Mouse (Mus musculus) embryonic stem cell, embryonic (primary cell): Measurements from ENCODE around the gene Mybpc2.

ENCODE experiments used
- CTCF ChIA-PET, 4 experiments: fragments of 300-600 bp in 2 of 4; fragments of 350-600 bp in 2 of 4; sonication (Branson Sonifier 250); formaldehyde crosslinking; loops; one replicate each; lab custom pipeline; 2022; ENCODE audit warnings: inconsistent platforms in 2 of 4; lab: Charles Lee
- POLR2A ChIA-PET, 4 experiments: fragments of 300-600 bp in 2 of 4; fragments of 350-600 bp in 2 of 4; sonication (Branson Sonifier 250); formaldehyde crosslinking; loops; one replicate each; lab custom pipeline; 2022; ENCODE audit warnings: antibody characterized with exemption in 4 of 4, inconsistent platforms in 1 of 4; lab: Charles Lee

The Mybpc2 gene

DNA sequence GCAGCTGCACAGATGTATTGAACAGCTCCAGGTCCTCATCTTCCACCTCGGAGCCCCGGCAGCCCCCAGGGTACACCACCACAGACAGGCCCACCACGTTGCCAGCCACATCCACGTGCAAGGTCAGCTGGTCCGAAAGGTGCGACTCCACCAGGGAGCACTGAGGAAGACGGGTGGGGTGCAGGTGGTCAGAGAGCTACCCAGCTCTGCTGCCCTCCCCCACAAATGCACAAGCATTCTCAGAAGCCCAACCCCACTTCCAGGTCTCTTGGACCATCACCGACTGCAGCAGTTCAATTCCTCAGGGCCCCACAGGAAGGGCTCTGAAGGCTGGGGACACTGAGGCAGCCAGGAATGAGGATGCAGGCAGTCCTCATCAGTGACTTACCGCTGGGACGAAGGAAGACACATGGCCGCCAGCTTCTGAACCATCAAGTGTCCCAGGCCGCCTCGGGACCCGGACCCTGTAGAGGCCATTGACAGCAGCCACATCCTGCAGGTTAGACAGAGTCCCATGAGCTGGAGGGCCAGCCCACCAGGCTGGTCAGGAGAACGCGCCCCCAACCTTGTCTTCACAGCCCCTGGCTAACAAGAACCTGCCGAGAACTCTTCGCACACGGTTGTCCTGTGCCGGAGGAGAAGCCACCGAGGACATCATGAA, 32.2 kb downstream of the Mybpc2 start:
- POLR2A ChIA-PET = interaction anchor here in 2 of 4 experiments (0.6 to 1.3 kb wide), 6 partner anchors 21 to 142 kb away, joined by 3 read pairs; no protein-coding TSS in a partner anchor
- CTCF ChIA-PET = interaction anchor here in 3 of 4 experiments (1.0 to 2.4 kb wide), 4 partner anchors 7 to 141 kb away, joined by 3 to 5 read pairs (median 3); no protein-coding TSS in a partner anchor

DNA sequence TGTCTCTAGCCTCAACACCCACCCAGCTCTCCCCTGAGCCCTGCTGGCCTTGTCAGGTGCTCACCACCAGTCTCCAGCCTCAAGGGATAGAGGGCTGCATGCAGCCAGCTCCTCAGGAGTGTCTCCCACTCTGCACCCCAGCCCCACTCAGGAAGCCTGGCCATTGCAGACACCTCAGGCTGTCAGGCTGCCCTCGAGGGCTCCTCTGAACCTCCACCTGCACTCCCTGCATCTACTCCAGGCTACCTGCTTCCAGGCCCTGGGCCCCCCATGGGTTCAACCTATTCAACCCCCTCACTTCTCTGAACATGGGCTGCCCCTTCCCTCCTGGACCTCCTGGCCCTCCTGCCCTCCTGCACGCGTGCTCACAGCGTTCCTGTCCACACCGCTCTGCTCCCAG, 33.1 kb downstream of the Mybpc2 start:
- POLR2A ChIA-PET = interaction anchor here in 3 of 4 experiments (0.6 to 1.3 kb wide), 4 partner anchors 23 to 245 kb away, joined by 3 read pairs; partner anchors contain the start of genes 1700028J19Rik (in 1 of the 3) and 2410002F23Rik (in 1 of the 3)
- CTCF ChIA-PET = interaction anchor here in 2 of 4 experiments (0.5 to 2.4 kb wide), 2 partner anchors 27 to 123 kb away, joined by 5 to 15 read pairs; no protein-coding TSS in a partner anchor

DNA sequence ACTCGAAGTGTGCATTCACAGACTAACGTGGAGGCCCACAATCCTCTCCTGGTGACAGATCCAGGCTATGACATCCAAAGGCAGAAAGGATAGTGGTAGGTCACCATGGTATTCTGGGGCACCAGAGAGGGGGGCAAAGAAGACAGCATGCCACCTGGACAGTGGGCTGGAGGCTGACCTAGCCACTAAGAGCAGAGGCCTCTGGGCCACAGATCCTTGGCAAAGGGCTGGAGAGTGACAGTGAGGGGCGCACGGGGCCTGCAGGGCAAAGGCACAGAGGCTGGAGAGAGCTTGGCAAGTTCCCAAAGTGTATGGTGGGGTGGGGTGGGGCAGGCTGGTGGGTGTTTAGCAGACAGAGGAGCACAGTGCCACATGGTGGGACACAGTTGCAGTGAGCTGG, 34.2 kb downstream of the Mybpc2 start:
- ChIA-PET POLR2A (interaction anchor here in 1 of 4 experiments (0.7 kb wide), 1 partner anchor 739 kb away, joined by 3 read pairs; no protein-coding TSS in a partner anchor), CTCF (interaction anchor here in 2 of 4 experiments (0.6 to 2.4 kb wide), 2 partner anchors 28 to 32 kb away, joined by 3 to 5 read pairs; no protein-coding TSS in a partner anchor)

DNA sequence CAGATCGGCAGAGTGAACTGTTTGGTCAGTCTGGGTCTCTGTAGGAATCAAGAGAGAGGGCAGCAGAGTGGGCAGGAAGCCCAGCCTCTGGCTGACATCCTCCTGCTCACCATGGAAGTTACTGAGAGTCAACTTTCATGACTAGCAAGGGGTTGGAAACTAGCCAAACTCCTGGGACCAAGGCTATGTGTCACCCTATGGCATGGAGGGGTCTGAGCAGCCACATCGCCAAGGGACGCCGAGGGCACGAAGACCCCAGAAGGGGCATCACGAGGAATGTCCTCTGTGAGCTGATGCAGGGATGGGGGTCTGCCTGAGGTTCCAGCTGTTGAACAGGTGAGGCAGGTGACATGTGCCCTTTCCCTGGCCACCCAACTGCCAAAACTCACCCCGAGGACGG, 35.9 kb downstream of the Mybpc2 start:
- ChIA-PET POLR2A (interaction anchor here in 2 of 4 experiments (1.6 to 5.3 kb wide), 4 partner anchors 8 to 20 kb away, joined by 4 to 100 read pairs (median 50); partner anchors contain the start of genes Emc10 (in 2 of the 2), Fam71e1 (in 2 of the 2) and Josd2 (in 1 of the 2)), CTCF (interaction anchor here in 1 of 4 experiments (0.9 kb wide), 1 partner anchor 150 kb away, joined by 3 read pairs; no protein-coding TSS in a partner anchor)

DNA sequence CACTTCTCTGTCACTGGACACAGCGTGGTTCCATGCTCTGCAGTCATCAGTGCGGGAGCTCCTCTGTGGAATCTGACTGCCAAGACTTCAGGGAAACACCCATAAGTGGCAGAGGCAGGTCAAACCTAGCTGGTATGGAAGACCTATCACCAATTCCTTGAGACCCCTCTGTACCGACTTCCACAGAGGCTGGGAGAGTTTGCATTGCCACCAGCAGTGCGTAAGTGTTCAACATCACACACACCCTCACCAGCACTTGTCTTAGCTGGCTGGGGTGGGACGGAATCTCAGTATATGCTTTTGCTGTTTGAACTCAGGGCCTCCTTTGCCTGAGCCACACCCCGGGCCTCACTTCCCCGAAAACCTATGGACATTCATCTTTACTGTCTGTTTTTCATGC, 36.5 kb downstream of the Mybpc2 start:
- ChIA-PET POLR2A (interaction anchor here in 2 of 4 experiments (1.0 to 5.3 kb wide), 7 partner anchors 8 to 183 kb away, joined by 3 to 100 read pairs (median 5); partner anchors contain the start of genes Emc10 (in 2 of the 2), Fam71e1 (in 2 of the 2) and Josd2 (in 1 of the 2)), CTCF (interaction anchor here in 1 of 4 experiments (3.5 kb wide), 1 partner anchor 9 kb away, joined by 23 read pairs; the partner anchor contains the start of genes Emc10 and Fam71e1)

DNA sequence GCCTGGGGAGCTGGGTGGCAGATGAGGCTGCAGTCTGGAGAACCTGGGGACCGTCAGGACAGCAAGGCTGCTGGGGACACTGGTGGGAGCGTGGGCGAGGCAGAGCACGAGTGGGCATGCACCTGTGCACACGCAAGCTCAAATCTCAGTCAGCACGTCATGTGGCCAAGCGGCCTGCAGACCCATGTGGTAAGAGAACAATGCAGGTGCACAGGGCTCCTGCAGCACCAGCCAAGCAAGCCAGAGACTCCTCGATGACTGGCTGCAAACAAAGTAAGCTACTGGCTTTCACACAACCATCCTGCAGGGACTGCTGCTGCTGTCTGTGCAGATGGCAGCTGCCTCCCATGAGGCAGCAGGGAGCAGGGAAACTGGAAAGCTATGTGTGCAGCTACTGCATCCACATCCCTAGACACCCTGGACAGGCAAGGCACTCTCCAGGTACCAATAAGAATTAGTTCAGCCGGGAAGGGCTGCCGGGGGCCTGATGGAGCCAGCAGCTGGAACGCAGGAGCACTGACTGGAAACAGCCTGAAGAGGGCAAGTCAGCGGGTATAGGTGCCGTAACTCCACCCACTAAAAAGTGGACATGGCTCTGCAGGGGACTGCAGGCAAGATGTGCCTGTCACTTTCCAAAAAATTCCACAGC, 37.4 kb downstream of the Mybpc2 start:
- CTCF ChIA-PET = interaction anchor here in 3 of 4 experiments (0.6 to 3.5 kb wide), 11 partner anchors 10 to 900 kb away, joined by 3 to 23 read pairs (median 4); partner anchors contain the start of genes Emc10 (in 1 of the 3) and Fam71e1 (in 1 of the 3)
- POLR2A ChIA-PET = interaction anchor here in 3 of 4 experiments (0.7 to 5.3 kb wide), 23 partner anchors 9 to 241 kb away, joined by 3 to 100 read pairs (median 4); partner anchors contain the start of genes Emc10 (in 2 of the 3), Fam71e1 (in 2 of the 3), Josd2 (in 2 of the 3) and 1700028J19Rik (in 1 of the 3)

DNA sequence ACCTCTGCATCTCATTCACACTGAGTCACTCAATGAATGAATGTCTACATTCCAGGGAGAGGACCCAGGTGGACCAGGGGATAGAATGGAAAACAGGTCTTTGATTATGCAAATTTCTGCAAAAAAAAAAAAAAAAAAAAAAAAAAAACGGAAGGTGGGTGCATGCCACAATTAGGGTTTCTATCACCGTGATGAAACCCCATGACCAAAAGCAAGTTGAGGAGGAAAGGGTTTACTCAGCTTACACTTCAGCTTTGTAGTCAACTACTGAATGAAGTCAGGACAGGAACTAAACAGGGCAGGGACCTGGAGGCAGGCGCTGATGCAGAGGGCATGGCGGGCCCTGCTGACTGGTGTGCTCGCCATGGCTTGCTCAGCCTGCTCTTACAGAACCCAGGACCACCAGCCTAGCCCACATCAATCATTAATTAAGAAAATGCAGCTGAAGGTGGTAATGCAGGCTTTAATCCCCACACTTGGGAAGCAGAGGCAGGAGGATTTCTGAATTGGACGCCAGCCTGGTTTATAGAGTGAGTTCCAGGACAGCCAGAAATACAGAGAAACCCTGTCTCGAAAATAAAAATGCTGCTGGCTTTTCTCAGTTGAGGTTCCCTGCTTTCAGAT, 38.8 kb downstream of the Mybpc2 start:
- POLR2A ChIA-PET = interaction anchor here (0.5 to 5.3 kb wide), 71 partner anchors 8 to 1159 kb away, joined by 3 to 100 read pairs (median 4); partner anchors contain the start of genes Emc10 (in 3 of the 4), Fam71e1 (in 3 of the 4), Josd2 (in 3 of the 4) and 1700028J19Rik (in 1 of the 4)
- CTCF ChIA-PET = interaction anchor here (0.5 to 3.5 kb wide), 58 partner anchors 7 to 690 kb away, joined by 3 to 23 read pairs (median 4); partner anchors contain the start of genes Emc10 (in 2 of the 4), Fam71e1 (in 2 of the 4), Josd2 (in 1 of the 4) and Lrrc4b (in 1 of the 4)

DNA sequence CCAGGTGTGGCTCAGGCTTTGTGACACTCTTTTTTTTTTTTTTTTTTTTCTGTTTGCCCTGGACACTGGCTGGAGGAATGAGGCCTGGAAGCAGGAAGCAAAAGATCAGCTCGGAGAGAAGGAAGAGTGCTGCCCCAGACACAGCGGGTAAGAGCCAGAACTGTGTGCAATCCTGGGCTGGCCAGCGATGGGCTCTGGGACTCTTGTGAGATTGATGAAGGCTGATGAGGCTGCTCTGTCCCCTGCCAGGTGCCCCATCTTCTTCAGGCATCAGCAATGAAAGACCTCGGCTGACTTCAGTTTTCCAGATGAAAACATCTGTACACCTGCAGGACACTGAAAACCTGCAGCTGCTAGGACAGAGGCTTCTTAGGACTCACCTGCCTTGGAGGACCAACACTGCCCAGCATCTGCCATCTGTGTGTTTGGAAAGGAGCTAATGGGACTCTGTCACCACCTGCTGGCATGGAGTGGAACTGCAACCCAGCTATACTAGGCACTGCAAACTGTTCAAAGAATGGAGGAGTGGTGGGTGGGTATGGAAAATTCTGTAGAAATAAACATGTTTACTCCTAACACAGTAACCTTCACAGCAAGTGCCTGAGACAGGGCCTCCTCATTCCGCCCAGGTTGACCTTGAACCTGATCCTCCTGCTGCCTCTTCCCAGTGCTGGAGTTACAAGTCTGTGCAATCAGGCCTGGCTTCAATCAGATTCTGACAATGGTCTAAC, 39.5 kb downstream of the Mybpc2 start:
- CTCF ChIA-PET = interaction anchor here (0.5 to 3.5 kb wide), 57 partner anchors 8 to 691 kb away, joined by 3 to 23 read pairs (median 4); partner anchors contain the start of genes Emc10 (in 1 of the 4), Fam71e1 (in 1 of the 4), Josd2 (in 1 of the 4) and Lrrc4b (in 1 of the 4)
- POLR2A ChIA-PET = interaction anchor here (0.5 to 5.3 kb wide), 59 partner anchors 9 to 751 kb away, joined by 3 to 100 read pairs (median 4); partner anchors contain the start of genes Emc10 (in 3 of the 4), Fam71e1 (in 3 of the 4), Josd2 (in 3 of the 4) and 1700028J19Rik (in 1 of the 4)

DNA sequence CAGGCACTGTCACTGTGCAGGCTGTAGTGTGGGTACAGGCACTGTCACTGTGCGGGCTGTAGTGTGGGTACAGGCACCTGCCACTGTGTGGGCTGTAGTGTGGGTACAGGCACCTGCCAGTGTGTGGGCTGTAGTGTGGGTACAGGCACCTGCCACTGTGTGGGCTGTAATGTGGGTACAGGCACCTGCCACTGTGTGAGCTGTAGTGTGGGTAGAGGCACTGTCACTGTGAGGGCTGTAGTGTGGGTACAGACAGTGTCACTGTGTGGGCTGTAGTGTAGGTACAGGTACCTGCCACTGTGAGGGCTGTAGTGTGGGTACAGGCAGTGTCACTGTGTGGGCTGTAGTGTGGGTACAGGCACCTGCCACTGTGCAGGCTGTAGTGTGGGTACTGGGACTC, 40.3 kb downstream of the Mybpc2 start:
- POLR2A ChIA-PET = interaction anchor here in 2 of 4 experiments (0.5 to 1.6 kb wide), 3 partner anchors 16 to 608 kb away, joined by 4 to 6 read pairs (median 5); partner anchors contain the start of genes Josd2 (in 1 of the 2) and Rcn3 (in 1 of the 2)
- CTCF ChIA-PET = interaction anchor here in 3 of 4 experiments (0.5 to 3.5 kb wide), 3 partner anchors 13 to 85 kb away, joined by 3 to 23 read pairs (median 4); partner anchors contain the start of genes Emc10 (in 1 of the 3) and Fam71e1 (in 1 of the 3)

DNA sequence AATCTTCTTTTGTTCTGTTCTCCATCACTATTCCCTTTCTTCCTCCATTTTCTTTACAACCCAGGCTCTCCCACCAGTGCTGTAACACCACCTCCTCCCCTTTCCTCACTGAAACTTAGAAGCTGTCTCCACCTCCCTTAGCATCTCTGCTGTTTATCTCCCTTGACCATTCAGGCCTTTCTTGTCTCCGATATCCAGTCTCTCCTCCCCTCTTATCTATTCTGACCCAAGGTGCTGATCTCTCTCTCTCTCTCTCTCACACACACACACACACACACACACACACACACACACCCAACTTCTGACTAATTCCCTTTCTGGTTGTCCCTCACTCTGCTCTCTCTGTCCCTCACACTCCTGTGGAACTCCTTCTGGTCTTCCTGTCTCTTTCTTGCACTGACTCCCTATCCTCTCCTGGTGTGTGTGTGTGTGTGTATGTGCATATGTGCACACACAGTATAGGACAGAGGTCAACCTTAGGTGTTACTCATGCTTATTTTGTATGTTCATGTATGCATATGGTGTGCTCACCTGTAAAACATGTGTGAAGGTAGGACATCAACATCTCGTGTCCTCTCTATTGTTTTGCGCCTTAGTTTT, 41.5 kb downstream of the Mybpc2 start:
- ChIA-PET POLR2A (no interaction called here), CTCF (no interaction called here)

DNA sequence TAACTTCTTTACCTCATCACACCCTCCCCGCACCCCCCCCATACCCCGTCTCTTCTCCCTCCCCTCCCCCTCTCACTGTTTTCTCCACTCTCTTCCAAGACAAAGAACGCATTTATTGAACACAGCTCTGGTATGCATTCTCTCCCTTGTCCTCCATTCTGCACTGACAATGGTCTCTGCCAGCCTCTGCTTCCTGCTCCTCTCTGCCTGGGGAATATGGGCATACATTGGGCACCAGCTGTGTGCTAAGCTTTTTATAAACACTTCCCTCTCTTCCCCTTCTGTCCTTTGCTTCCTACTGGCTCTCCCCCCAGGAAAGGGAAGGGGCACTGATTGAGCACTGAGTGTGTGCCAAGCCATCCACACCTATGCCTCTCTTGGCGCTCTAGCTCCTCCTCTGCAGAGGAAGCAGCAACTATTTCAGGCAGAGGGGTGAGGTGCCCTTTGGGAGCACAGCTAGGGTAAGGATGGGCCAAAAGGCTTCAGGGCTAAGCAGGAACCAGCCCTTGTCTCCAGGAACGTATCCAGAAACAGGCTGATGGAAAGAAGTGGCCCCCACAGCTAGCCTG, 49.3 kb downstream of the Mybpc2 start:
- CTCF ChIA-PET = interaction anchor here in 2 of 4 experiments (0.6 to 0.7 kb wide), 2 partner anchors 10 to 212 kb away, joined by 3 read pairs; no protein-coding TSS in a partner anchor
- POLR2A ChIA-PET = interaction anchor here in 3 of 4 experiments (0.6 to 1.3 kb wide), 4 partner anchors 10 to 36 kb away, joined by 3 to 6 read pairs (median 4); no protein-coding TSS in a partner anchor

DNA sequence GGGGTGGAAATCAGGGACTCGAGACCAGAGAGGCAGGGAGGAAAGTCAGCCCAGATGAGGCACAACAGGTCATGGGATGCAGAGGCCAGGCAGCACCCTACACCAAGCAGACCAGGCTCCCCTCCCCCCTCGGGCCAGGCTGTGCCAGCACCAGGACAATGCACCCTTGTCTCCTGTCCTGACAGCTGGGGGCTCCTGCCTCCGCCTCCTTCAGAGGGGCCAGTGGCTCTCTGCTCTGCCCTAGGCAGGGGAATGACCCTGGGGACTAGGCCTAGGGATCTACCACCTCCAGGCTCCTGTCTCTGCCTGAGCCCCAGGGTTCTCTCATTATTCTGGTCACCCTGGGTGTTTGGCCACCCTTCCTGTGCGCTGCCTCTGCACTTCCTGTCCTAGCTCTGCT, 50.0 kb downstream of the Mybpc2 start:
- ChIA-PET POLR2A (interaction anchor here in 2 of 4 experiments (0.8 to 1.3 kb wide), 2 partner anchors 11 kb away, joined by 4 to 6 read pairs; no protein-coding TSS in a partner anchor), CTCF (no interaction called here)

DNA sequence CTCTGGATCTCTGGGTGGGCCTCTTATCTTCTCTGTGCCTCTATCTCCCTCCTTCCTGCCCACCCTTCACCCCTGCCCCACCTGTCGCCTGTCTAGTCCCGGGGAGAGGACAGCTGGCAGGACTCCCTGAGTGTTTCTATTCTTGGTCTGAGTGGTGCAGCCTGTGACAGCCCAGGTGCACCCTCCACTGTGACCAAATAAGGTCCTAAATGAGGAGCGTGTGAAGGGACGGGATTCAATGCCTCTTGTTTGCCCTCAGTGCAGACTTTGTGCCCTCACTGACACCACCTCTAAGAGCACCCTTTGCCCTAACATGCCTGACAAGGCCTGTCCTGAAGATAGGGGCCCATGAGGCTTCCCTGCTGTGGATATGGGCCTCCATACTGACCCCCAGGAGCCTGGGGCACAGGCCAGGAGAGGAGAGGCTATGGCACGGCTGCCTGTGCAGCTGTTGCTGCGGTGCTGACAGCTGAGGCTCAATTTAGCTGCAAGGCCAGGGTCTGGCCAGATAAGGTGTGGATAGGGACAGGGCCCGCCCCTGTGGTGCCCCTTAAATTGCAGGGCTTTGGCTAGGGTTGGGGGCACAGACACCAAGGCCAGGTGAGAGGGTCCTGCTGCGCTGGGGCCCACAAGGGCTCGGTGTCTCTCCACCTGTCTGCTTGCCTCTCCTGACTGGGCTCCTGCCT, 51.4 kb downstream of the Mybpc2 start:
- CTCF ChIA-PET = interaction anchor here in 1 of 4 experiments (0.6 kb wide), 1 partner anchor 81 kb away, joined by 4 read pairs; no protein-coding TSS in a partner anchor
- POLR2A ChIA-PET = interaction anchor here in 1 of 4 experiments (0.9 kb wide), 1 partner anchor 46 kb away, joined by 3 read pairs; no protein-coding TSS in a partner anchor

DNA sequence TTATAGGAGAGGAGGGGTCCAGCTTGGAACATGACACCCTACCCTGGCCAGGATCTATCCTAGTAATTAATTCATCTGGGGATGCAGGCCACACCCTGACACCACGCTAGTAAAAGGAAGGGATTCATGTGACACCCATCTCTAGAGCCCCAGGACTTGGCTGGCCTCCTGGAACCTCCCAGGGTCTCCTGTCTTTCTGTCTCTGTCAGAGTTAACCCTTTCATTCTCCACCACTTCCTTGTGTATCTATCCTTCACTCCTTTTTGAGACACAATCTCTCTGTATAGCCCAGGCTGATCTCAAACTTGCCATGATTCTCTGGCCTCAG, 51.9 kb downstream of the Mybpc2 start:
- CTCF ChIA-PET = no interaction called here

More for the DNA sequence above, 51.9 kb downstream of the Mybpc2 start:
- POLR2A ChIA-PET = interaction anchor here in 1 of 4 experiments (1.8 kb wide), 1 partner anchor 112 kb away, joined by 5 read pairs; no protein-coding TSS in a partner anchor
